Mouse (Mus musculus) megakaryocyte, adult 5-6 weeks (primary cell): ENCODE results near the gene Gja6. TPM values are rescaled to one million over a fixed set of nuclear protein-coding genes. Genes with fewer than 3 reads are reported as not detected.

ENCODE experiments used
- ATAC-seq: 2 replicates; pipeline ENCODE4 v1.8.0; 2016; ENCODE audit warnings: mild to moderate bottlenecking, inconsistent platforms; ENCODE audit not compliant: poor library complexity, severe bottlenecking
- total RNA-seq, 2 experiments: library from RNA; stranded (forward) in 1 of 2; stranded (reverse) in 1 of 2; fragments of 153-499, 151-499 nt in 1 of 2; fragments of 221-1000, 200-1000 nt in 1 of 2; gene quantifications; 2 replicates each; pipeline versions ENCODE4 v1.2.3 to v1.2.4; 2015 to 2017

The Gja6 gene
- total RNA-seq (2015) (0.25 TPM in 1 of 2 replicates, not detected in the other), total RNA-seq (2017) (not detected in 2 replicates)

DNA sequence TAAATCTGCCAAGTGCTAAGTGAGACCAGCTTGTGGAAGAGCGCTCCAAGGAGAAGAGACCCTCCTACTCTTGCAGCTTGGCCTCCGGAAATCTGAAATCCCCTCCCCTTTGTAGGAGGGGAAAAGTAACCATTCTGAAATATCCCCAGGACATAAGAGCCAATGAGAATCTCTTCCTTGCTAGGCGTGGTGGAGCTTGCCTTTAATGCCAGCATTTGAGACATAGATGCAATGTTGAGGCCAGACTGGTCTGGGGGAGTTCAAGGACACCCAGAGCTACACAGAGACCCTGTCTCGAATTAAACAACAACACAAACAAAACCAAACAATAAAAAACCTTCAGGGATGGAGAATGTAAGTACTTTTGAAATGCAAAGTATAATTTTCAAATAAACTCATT, at the start of gene Gja6:
Gene Gja6, minus strand, starts transcription at position 101 of the 400 bp plus-strand sequence.
- no peak for ATAC-seq

DNA sequence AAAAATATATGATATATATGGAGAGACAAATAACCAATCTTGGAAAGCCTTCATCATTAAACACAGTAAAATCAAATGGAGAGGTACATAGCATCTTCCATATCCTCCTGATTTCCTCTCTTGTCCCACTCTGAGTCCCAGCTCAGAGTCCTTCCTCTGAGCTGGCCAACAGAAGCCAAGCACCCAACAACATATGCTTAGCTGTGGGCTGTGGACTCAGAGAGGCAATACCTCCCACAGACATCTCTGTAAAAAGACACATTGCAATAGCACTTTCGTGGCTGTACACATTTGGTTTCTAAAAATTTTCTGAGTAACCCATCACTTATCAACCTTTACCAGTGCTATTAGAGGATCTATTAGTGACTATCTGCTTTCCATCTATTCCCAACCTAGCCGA, 42.7 kb upstream of the Gja6 start:
- ATAC-seq, result no peak

DNA sequence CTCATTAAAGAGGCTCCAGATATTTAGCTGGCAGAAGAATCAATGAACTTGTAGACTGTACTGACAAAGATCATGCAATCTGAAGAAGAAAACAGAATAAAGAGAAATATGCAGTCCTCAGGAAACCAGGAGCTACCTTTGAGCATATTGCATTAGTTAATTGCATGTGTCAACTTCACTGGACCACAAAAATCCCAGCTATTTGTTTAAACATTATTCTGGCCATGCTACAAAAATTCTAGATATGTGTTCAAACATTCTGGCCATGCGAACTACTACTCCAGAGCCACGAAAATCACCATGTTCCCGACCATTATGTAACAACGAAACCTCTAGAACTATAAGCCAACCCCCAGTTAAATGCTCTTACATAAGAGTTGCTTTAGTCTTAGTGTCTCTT, 37.9 kb upstream of the Gja6 start:
- no peak for ATAC-seq

DNA sequence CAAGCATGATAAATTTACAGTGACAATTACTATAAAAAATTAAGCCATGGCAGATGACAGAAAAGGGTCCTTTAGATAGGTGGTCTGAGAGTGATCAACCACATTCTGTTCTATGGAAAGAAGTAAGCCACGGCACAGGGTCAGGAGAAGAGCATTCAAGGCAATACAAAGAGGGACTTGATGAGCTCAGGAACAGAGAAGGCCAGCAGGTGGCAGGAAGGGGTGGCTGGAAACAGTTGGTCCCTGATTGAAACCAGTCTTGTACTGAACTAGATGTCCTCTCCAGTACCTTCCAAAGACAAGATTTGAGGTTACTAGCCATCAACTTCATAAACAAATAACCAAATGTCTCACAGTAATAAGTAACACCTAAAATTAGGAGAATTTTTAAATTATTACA, 28.7 kb upstream of the Gja6 start:
- ATAC-seq, result peak; percentile 51; the same call in 1 of the 2 replicates

DNA sequence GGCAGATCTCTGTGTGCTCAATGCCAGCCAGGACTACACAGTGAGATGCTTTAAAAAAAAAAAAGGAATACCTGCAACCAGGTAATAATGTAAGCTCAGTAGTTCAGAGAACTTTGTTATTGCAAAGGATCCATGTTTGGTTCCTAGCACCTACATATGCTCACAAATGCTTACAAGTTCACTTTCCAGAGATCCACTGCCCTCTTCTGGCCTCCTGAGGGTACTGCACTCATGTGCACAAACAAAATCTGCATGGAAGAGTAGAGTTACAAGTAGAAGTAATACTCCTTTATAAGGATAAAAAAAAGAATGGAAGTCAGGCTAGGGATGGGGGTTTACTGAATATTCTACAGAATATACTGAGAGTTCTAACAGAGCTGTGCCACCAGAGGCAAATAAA, 23.8 kb upstream of the Gja6 start:
- peak; percentile 35; the same call in 1 of the 2 replicates for ATAC-seq

DNA sequence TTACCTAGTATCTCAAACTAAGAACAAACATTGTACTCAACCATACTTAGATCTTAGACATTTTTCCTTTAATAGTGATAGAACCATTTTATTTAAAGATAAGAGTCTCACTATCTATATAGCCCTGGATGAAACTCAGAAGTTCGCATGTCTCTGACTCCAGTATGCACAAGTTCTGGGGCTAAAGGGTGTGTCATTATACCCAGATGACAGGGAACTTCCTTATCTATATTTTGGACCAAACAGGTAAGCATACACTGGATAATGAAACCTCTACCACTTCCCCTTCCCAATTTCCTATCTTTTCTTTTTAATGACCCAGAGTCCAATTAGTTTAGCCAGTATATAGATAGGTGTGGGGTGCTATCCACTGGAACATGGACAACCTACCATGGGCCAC, 22.0 kb upstream of the Gja6 start:
- ATAC-seq, result no peak

DNA sequence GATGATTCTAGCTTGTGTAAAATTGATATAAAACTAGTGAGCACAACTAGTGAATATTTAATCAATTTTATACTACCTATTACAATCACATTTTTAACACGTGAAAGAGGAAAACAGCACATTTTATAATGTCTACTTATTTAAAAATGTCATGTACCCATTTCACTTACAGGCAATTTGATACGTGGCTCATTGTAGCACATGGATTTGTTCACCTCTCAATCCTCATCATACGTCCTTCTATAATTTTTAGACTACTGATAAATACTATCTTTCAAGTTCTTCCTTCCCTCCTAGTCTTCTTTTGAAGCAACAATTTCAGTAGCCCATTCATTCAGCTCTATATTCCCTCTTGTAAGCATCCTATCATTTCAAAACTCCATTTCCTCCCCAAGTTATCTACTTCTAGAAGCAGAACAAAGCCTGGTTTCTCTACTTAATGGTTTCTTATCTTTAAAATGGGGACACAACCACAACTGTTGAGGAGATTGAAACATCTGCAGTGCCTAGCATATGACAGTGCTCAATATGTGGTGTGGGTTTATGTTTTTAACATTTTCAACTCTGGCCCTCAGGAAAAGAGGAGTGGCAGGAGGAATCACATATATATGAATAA, 12.3 kb upstream of the Gja6 start:
- ATAC-seq, result no peak

DNA sequence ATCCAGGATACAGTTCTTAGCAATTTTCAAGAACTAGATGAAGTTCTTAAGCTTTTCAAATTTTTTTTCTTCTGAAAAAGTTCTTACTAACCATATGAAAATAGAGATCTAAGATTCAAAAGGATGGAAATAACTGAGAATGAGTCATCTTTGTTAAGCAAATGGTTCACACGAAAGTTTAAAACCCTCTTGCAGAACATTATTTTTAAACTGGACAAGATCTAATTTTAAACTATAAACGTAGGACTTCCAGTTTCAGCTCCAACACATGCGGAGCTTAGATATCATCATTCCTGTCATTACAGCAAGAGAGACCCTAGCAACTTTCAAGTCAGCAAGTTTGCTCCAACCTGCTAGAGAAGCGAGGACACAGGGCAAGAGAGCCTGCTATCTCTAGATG, 375 bp downstream of the Gja6 start:
- ATAC-seq, result no peak

DNA sequence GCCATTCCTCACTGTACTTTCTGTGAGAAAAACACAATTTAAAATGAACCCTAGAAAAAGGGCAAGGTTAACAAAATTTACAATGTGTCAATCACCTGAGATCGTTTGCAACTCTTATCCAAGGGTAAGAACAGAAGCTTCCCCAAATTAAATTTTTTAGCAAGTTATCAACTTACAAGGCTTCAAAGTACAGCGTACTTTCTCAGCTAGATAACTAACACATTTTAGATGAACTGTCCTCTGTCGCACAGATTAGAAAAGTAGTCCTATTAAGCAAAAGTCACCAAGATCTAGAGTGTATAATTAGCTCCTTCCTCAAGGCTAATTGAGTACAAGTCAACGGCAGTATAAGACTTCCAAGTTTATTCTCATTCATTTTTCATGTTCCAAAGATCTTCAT, 939 bp downstream of the Gja6 start:
- ATAC-seq, result no peak

DNA sequence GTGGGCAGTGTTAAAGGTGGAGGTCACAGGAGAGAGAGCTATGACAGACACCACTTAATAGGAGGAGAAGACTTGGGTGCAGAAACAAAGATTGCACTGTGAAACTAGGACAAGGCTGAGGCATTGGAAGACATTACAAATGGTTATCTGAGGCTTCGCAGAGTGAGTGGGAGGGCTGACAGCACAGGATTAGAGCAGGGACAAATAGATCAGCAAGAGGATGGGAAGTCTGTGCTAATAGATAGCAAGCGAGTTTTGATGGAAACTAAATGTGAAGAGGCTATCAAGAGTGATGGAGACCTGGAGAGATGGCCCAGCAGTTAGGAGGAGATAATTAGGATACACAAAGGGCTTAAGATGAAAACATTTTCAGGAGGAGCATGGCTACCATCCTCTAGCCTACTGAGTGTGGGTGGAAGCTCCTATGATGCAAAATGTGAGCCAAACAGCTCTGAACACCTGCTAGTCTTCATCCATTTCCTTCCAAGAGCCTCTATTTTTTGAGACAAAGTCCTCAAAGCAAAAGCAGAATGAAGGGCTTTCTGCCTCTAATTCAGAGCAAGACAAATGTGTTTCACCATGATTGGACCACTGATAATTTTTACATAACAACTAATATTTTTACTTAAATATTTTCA, 1.7 kb downstream of the Gja6 start:
- ATAC-seq, result peak; percentile 27; the same call in 1 of the 2 replicates

DNA sequence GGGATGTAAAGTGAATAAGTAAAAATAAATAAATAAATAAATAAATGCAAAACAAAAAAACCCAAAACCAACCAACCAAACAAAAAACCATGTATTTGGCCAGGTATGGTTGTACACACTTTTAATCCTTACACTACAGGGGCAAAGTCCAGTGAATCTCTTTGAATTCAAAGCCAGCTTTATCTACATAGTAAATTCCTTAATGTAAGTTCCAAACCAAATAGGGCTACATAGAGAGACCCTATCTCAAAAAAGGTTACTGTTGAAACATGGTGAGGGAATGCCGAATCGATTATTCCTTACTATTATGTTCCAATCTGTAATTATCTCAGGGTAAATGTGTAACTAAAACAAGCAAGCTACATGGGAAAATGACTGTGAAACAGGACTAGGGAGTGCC, 5.7 kb downstream of the Gja6 start:
- ATAC-seq, result no peak

DNA sequence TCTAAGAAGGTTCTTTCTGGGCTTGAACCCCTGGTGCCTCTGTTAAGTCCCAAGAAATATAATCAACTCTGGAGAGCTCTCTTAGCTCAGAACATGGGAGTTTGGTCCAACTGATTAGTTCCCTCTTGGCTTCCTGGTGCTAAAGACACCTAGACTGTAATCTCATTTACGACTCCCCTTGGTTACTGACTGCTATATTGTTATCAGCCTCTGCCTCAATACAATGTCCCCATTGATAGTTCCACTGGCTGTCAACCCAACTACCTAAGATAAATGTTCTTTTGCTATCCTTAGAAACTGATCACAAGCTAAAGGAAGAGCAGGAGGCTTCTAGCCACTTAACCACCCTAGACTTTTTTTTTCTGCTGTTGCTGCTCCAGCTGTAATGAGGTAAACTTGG, 14.8 kb downstream of the Gja6 start:
- no peak for ATAC-seq

DNA sequence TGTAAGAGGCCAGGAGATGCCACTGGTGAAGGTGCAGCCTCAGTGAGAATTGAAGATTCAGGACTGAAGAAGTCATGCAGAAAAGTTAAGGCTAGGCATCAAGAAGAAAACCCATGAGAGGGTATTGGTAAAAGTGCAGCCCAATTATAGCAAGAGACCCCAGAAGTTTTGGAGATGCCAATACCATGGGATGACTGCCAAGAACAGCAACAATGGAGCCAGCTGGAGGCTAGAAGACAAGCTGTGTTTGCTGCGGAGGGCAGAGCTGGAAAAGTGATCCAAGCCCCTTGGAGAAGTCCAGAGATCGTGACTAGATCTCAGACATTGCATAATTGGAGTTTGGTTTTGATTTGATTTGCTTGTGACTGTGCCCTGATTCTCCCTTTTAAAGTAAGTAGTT, 20.6 kb downstream of the Gja6 start:
- no peak for ATAC-seq

DNA sequence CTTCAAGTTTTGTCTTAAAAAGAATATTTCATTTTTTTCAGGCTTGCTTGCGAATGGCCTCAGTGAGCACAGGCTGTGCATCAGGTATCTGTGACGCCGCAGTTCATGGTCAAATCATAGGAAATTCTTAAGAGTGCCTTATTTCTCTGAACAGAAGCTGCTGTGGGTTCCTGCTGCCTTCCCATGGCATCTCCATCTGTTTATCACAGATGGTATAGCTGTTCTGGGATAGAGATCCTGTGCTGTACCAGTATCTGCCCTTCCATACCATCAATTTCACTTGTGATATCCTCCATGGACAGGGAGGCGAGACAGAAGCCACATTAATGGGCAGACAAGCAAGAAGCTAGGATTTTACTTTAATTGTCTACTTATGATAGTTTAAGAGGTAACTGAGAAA, 40.3 kb downstream of the Gja6 start:
- ATAC-seq, result no peak

DNA sequence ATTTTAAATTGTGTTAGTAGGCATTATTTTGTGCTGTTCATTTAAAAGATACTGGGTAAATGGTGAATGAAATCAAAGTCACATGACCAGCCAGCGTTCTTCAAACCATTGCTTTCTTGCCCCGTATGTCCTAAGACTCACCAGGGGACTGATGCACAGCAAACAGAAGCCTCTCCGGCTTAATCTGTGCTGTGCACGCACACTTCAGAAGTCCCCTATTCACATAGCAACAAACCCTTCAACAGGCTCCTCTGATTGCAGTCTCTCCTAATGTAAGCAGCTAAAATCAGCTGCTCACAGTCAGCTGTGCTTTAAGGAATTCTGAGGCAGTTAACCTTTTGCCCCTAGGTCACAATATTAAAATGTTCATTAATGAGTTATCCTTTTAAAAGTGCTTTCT, 41.8 kb downstream of the Gja6 start:
- ATAC-seq, result no peak

DNA sequence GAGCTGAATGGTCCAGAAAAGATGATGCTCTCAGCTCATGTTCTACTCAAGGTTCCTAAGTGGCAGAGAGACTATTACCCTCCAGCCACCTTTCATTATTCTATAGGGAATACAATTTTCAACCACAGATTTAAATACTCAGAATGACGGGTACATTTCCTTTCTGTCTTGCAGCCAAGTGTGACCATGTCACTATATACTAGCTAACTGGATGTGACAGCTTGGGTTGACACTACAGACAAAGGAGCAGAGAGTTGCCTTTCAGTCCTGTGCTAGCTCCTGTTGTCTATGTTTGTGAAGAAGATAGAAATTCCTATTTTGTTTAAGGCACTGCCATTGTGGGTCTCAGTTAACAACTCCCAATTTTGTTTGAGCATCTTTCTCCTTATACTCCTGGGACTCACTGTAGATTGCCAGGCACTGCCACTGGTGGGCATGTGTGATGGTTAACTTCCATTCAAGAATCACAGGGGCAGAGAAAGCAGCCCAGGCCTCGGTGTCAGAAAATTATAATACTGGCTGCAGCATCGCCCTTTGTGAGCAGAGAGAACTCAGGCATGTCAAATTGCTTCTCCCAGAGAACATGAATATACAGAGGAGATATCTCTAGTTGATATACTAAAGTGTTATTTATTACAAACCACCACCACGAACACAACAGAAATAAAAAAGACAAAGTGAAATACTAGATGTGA, 43.0 kb downstream of the Gja6 start:
- ATAC-seq, result no peak

Other genes with a start within 250 kb of the Gja6 start
- gene Ppef1, start 171.3 kb downstream of the Gja6 start, total RNA-seq (2015), result 0.25 TPM in 2 replicates
- gene Ppef1, start 171.3 kb downstream of the Gja6 start, total RNA-seq (2017), result 0.51 TPM in 1 of 2 replicates, not detected in the other
- gene Rs1, start 139.0 kb downstream of the Gja6 start, total RNA-seq (2015), result 0.20 TPM in 1 of 2 replicates, not detected in the other
- gene Rs1, start 139.0 kb downstream of the Gja6 start, total RNA-seq (2017), result 0.41 TPM in 1 of 2 replicates, not detected in the other
- 0.85 and 1.2 TPM in 2 replicates for gene Cdkl5, start 87.7 kb upstream of the Gja6 start, total RNA-seq (2015)
- 1.2 and 1.6 TPM in 2 replicates for gene Cdkl5, start 87.7 kb upstream of the Gja6 start, total RNA-seq (2017)
- 1.7 and 2.3 TPM in 2 replicates for gene Scml2, start 210.1 kb upstream of the Gja6 start, total RNA-seq (2015)
- gene Scml2, start 210.1 kb upstream of the Gja6 start, total RNA-seq (2017), result 1.0 and 2.0 TPM in 2 replicates